Mouse (Mus musculus) bone marrow, adult 2 months (tissue): ENCODE data around the gene Leng1.

ENCODE experiments used
- CTCF ChIP-seq: fragments of 200-500 bp; IDR thresholded peaks from 2 replicates; pipeline ENCODE4 v1.5.1; 2011; ENCODE audit warnings: low read length, control low read depth; ENCODE audit not compliant: control insufficient read depth, insufficient read depth
- POLR2A ChIP-seq: fragments of 200-500 bp; IDR thresholded peaks from 2 replicates; pipeline ENCODE4 v1.6.1; 2011; ENCODE audit warnings: low read depth, mild to moderate bottlenecking, control low read depth, low read length, borderline replicate concordance; ENCODE audit not compliant: control insufficient read depth

DNA sequence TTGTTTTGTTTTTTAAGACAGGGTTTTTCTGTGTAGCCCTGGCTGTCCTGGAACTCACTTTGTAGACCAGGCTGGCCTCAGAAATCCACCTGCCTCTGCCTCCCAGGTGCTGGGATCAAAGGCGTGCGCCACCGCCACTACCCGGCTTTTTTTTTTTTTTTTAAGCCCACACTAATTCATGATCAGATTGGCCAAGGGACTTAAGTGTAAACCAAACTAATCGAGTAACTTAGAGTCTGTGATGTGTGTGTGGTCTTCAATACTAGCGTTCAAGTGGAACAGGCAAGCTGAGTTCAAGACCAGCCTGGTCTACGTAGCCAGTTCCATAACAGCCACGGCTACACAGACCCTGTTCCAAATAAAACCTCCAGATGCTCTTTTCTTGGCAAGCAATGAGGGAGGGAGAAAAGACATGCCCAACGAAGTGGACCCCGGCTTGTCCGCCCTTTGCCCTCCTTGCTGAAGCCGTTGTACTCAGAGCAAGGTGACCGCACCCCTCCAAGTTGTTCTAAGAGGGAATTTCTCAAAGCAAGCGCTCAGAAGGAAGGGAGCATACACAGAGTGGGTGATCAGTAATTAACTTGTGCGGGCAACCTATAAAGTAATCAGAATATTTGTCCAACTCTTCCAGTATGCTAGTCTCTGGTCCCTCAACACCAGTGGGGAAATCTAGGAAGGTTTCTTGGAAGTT, 971 bp downstream of the Leng1 start:
- TF ChIP-seq CTCF (no peak), POLR2A (no peak)
